Mouse (Mus musculus) brain, embryonic 14.5 days (tissue): Measurements from ENCODE around the gene Mlana.

ENCODE experiments used
- CTCF ChIP-seq: fragments of 200-500 bp; IDR thresholded peaks from 2 replicates; pipeline ENCODE4 v1.5.1; 2012; ENCODE audit warnings: inconsistent platforms, mild to moderate bottlenecking, moderate library complexity, borderline replicate concordance; ENCODE audit not compliant: insufficient read depth, insufficient read length; ENCODE audit errors: extremely low read depth
- POLR2A ChIP-seq: fragments of 200-500 bp; IDR thresholded peaks from 2 replicates; pipeline ENCODE4 v1.6.1; 2012; ENCODE audit warnings: mild to moderate bottlenecking, inconsistent platforms, borderline replicate concordance; ENCODE audit not compliant: poor library complexity, insufficient read depth, insufficient read length, severe bottlenecking; ENCODE audit errors: extremely low read depth

DNA sequence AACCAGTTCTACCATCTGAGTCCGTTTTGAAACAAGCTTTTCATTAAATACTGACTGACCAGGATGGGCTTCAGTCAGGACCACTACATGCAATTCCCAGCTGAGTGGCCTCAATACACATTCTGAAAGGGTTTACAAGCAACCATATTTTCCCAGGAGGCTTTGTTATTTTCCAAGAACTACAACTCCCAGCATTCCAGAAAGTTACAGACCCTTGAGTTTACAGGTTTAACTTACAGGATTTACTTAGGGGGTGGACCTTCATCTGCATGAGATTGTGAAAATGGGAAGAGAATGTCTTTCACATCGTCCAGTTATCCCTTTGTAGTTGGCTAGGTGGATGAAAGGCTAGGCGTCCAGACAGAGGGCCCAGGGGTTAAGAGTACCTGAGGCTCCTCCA, 40.6 kb upstream of the Mlana start:
- no peak for TF ChIP-seq CTCF
- no peak for TF ChIP-seq POLR2A
